Mouse (Mus musculus): ENCODE measurements around the gene Pik3cb. TPM values are rescaled to one million over a fixed set of nuclear protein-coding genes. Genes with fewer than 3 reads are reported as not detected.

Gene Pik3cb
- polyA plus RNA-seq, 1 experiment from 2014 or later: 2.9 TPM

DNA sequence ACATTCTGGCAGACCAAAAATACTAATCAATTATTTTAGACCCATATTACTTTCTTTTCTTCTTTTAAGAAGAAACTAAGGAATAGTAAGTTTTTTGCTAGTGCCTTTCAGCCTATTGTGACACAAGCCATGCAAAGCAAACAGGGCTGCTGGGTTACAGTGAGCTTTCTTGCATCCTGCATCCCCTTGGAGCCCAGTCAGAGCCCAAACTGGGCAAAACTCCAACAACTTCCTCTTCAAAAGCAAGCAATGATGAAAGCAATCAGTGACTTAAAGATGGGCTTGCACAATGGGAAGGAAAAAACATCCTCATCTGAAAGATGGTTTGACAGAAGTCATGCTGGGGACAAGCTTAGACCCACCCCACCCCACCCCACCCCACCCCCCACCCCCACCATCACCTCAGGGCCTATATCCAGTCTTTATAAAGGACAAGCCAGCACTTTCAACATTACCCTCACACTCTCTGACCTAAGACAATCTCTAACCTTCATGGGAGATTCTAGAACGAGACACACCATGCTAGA lies 91.6 kb downstream of the Pik3cb start:
- H3K9me3 ChIP-seq (ENCODE audit: control insufficient read depth, low read length): no peaks in the 10 kb centered on the region
- H3K36me3 ChIP-seq (ENCODE audit: control insufficient read depth, insufficient read depth, low read length): no peaks in the 10 kb centered on the region; the same call in 1 of the 2 replicates
- H3K4me1 ChIP-seq (ENCODE audit: control insufficient read depth, insufficient read depth, low read depth, low read length): no peaks in the 10 kb centered on the region
- ATAC-seq: no peak; the same call in 1 of the 2 replicates
- WGBS: 68% methylated on average over 1 of the region's 1 CpGs
- no peak overlapping the region for H3K4me2 ChIP-seq (ENCODE audit: low read length)
- no peak overlapping the region for H3K9ac ChIP-seq (ENCODE audit: low read depth, low read length)
- no peak overlapping the region for H3K27ac ChIP-seq (ENCODE audit: low read depth, low read length)
- H3K27me3 ChIP-seq (replicated peaks; ENCODE audit: control insufficient read depth, insufficient read depth, low read length): no peaks in the 10 kb centered on the region
- H3K4me3 ChIP-seq (ENCODE audit: low read length): no peak overlapping the region

DNA sequence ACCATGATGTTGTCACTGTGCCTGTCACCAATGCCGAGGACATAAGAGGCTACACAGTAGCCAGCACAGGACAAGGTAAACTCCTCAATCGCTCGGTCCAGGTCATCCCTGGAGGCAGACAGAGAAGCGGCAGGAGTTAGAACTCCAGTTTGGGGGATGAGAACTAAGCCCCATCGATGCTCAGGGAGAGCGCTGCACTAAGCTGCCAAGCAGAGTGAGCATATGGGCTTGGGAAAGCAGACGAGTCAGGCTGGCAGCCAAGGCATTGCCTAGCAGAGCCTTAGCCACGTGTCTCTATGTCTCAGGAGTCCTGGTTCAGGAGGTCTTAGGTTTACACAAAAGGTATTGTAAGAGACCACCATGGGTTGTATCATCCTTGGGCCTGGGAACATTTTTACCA lies 95.7 kb downstream of the Pik3cb start:
- H3K4me3 ChIP-seq (ENCODE audit: low read length): no peak overlapping the region
- H3K27ac ChIP-seq (ENCODE audit: low read depth, low read length): no peak overlapping the region
- WGBS: 69% methylated on average over 8 of the region's 8 CpGs
- peaks cover 6% of the 10 kb centered on the region for H3K36me3 ChIP-seq (ENCODE audit: control insufficient read depth, insufficient read depth, low read length)
- peak; percentile 61; the same call in 1 of the 2 replicates for ATAC-seq
- no peaks in the 10 kb centered on the region for H3K9me3 ChIP-seq (ENCODE audit: control insufficient read depth, low read length)
- H3K9ac ChIP-seq (ENCODE audit: low read depth, low read length): no peak overlapping the region
- H3K4me2 ChIP-seq (ENCODE audit: low read length): no peak overlapping the region
- H3K4me1 ChIP-seq (ENCODE audit: control insufficient read depth, insufficient read depth, low read depth, low read length): no peaks in the 10 kb centered on the region
- H3K27me3 ChIP-seq (replicated peaks; ENCODE audit: control insufficient read depth, insufficient read depth, low read length): no peaks in the 10 kb centered on the region

DNA sequence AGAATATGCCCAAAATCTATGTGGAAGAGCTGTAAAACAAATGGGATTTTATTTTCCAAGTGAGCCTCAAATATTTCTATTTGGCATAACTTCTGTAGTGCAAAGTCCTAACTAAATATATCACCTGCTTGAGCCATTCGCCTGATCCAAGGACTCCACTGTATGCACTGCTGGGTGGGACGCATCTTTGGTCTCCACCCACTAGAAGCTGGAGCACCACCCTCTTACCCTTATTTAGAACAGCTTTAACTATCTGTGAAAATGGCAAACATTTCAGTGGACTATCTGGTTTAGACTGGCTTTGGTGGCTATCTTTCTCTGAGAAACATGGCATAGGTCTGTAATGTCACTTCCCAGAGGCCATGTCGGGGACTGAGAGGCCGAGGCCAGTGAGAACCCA lies 97.8 kb downstream of the Pik3cb start:
- no peak overlapping the region for H3K4me3 ChIP-seq (ENCODE audit: low read length)
- H3K9me3 ChIP-seq (ENCODE audit: control insufficient read depth, low read length): no peaks in the 10 kb centered on the region
- H3K9ac ChIP-seq (ENCODE audit: low read depth, low read length): no peak overlapping the region
- no peak for ATAC-seq
- H3K4me2 ChIP-seq (ENCODE audit: low read length): no peak overlapping the region
- no peaks in the 10 kb centered on the region for H3K27me3 ChIP-seq (replicated peaks; ENCODE audit: control insufficient read depth, insufficient read depth, low read length)
- H3K4me1 ChIP-seq (ENCODE audit: control insufficient read depth, insufficient read depth, low read depth, low read length): no peaks in the 10 kb centered on the region
- H3K27ac ChIP-seq (ENCODE audit: low read depth, low read length): no peak overlapping the region
- H3K36me3 ChIP-seq (ENCODE audit: control insufficient read depth, insufficient read depth, low read length): peaks cover 8% of the 10 kb centered on the region
- whole genome bisulfite sequencing: 96% methylated on average over 4 of the region's 4 CpGs

DNA sequence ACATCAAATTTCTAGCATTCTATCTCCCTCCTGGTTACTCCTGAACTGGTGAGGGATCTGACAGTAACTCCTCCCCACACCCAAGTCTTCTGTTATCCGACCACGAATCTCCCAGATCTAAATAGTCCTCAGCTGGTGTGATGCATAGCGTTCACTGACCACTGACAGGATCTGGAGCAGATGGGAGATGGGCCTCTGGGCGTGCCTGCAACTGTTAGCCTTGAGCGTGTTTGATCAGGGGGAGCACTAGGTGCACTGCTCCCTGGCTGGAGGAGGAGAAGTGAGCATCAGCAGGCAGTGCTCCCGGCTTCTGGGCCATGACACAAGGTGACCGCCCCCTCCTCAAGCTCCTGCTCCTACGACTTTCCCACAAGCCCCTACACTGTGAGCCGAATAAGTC lies 98.4 kb downstream of the Pik3cb start:
- ATAC-seq: no peak
- WGBS: 81% methylated on average over 9 of the region's 9 CpGs
- no peak overlapping the region for H3K4me2 ChIP-seq (ENCODE audit: low read length)
- H3K9me3 ChIP-seq (ENCODE audit: control insufficient read depth, low read length): no peaks in the 10 kb centered on the region
- H3K27ac ChIP-seq (ENCODE audit: low read depth, low read length): no peak overlapping the region
- H3K4me1 ChIP-seq (ENCODE audit: control insufficient read depth, insufficient read depth, low read depth, low read length): no peaks in the 10 kb centered on the region
- H3K27me3 ChIP-seq (replicated peaks; ENCODE audit: control insufficient read depth, insufficient read depth, low read length): no peaks in the 10 kb centered on the region
- H3K36me3 ChIP-seq (ENCODE audit: control insufficient read depth, insufficient read depth, low read length): peaks cover 8% of the 10 kb centered on the region
- no peak overlapping the region for H3K9ac ChIP-seq (ENCODE audit: low read depth, low read length)
- H3K4me3 ChIP-seq (ENCODE audit: low read length): no peak overlapping the region

DNA sequence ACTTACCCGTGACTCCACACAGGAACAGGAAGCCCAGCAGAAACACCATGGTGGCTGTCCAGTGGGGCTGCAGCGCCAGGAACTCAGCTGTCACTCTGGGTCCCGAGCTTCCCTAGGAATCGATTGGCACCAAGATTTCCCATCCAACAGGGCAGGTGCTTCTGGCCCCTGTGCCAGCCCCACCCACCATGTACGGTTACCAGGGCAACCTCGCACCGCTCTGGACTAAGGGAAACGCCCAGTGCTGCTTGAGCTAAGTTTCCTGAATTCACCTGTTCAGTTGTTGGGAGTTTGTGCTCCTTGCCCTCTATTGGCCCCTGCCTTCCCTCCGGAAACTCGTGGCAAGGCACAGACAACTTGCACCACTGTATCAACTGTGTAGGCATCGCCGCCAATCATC lies 104.8 kb downstream of the Pik3cb start, which contains the start of gene Gm1123:
TSS of gene Gm1123 (minus strand) at position 141 of the 400 bp plus-strand sequence.
- no peak for ATAC-seq
- H3K27ac ChIP-seq (ENCODE audit: low read depth, low read length): no peak within 1 kb of the TSS
- no peak within 1 kb of the TSS for H3K4me2 ChIP-seq (ENCODE audit: low read length)
- H3K9me3 ChIP-seq (ENCODE audit: control insufficient read depth, low read length): no peaks in the 10 kb centered on the region
- H3K4me3 ChIP-seq (ENCODE audit: low read length): no peak within 1 kb of the TSS
- no peak within 1 kb of the TSS for H3K9ac ChIP-seq (ENCODE audit: low read depth, low read length)
- WGBS: 82% methylated on average over 12 of the region's 12 CpGs
- H3K4me1 ChIP-seq (ENCODE audit: control insufficient read depth, insufficient read depth, low read depth, low read length): no peaks in the 10 kb centered on the region
- peaks cover 5% of the 10 kb centered on the region for H3K36me3 ChIP-seq (ENCODE audit: control insufficient read depth, insufficient read depth, low read length)
- H3K27me3 ChIP-seq (replicated peaks; ENCODE audit: control insufficient read depth, insufficient read depth, low read length): no peaks in the 10 kb centered on the region

DNA sequence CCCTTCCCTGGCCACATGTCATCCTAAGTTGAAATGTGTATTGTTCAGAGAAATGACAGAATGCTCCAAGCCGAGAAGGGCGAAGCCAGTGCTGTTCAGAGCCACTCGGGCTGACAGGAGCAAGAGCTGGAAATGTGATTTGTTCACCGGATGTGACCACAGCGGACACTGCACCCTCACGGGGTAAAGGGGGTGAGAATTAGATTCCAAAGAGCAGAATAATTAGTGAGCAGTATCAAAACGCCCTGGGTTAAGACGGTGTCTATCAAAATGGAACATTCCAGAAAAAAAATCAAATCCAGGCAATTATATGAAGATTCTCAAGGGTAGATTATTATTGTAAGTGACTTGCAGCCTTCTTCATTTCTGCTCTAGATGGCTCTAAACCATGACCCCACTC lies 106.3 kb downstream of the Pik3cb start:
- H3K36me3 ChIP-seq (ENCODE audit: control insufficient read depth, insufficient read depth, low read length): 0 out of 2 replicates have a peak, but pooled peaks cover 2% of the 10 kb centered on the region
- 78% methylated on average over 8 of the region's 8 CpGs for WGBS
- H3K4me2 ChIP-seq (ENCODE audit: low read length): no peak overlapping the region
- H3K9ac ChIP-seq (ENCODE audit: low read depth, low read length): no peak overlapping the region
- no peak overlapping the region for H3K4me3 ChIP-seq (ENCODE audit: low read length)
- H3K27ac ChIP-seq (ENCODE audit: low read depth, low read length): no peak overlapping the region
- ATAC-seq: no peak
- H3K9me3 ChIP-seq (ENCODE audit: control insufficient read depth, low read length): no peaks in the 10 kb centered on the region
- H3K4me1 ChIP-seq (ENCODE audit: control insufficient read depth, insufficient read depth, low read depth, low read length): no peaks in the 10 kb centered on the region
- no peaks in the 10 kb centered on the region for H3K27me3 ChIP-seq (replicated peaks; ENCODE audit: control insufficient read depth, insufficient read depth, low read length)

DNA sequence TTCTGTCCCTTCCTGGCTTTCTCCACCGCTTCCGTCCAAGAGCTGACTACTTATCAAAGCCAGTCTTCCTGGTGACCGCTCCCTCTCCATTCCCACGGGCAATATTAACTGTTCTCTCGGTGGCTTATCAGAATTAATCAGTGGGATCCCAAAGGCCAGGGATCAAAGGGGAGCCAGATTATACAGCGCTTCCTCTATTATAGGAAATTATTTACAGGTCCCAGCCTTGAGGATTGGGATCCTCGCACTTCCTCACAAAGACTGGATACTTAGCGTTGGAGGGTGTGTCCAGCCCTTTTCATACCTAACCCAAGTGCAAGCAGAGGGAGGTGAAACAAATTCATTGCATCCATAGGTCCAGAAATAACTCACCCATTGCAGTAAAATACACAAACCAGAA lies 108.4 kb downstream of the Pik3cb start:
- Histone ChIP-seq H3K4me1 (ENCODE audit: control insufficient read depth, insufficient read depth, low read depth, low read length) (no peaks in the 10 kb centered on the region), H3K36me3 (ENCODE audit: control insufficient read depth, insufficient read depth, low read length) (no peaks in the 10 kb centered on the region), H3K4me3 (ENCODE audit: low read length) (no peak overlapping the region), H3K27me3 (replicated peaks; ENCODE audit: control insufficient read depth, insufficient read depth, low read length) (no peaks in the 10 kb centered on the region), H3K4me2 (ENCODE audit: low read length) (no peak overlapping the region), H3K9me3 (ENCODE audit: control insufficient read depth, low read length) (no peaks in the 10 kb centered on the region), H3K9ac (ENCODE audit: low read depth, low read length) (no peak overlapping the region), H3K27ac (ENCODE audit: low read depth, low read length) (no peak overlapping the region)
- ATAC-seq: no peak
- WGBS: 86% methylated on average over 8 of the region's 8 CpGs

DNA sequence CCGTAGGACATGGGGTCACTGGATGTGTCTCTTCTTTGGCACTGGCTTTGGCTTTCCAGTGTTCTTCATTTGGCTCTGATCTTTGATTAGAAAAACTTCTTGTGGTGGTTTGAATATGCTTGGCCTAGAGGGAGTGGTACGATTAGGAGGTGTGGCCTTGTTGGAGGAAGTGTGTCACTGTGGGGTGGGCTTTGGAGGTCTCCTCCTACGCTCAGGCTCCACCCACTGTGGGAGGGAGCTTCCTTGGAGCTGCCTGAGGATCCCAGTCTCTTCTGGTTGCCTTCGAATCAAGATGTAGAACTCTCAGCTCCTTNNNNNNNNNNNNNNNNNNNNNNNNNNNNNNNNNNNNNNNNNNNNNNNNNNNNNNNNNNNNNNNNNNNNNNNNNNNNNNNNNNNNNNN lies 118.7 kb downstream of the Pik3cb start:
- no peaks in the 10 kb centered on the region for H3K36me3 ChIP-seq (ENCODE audit: control insufficient read depth, insufficient read depth, low read length)
- H3K27ac ChIP-seq (ENCODE audit: low read depth, low read length): no peak overlapping the region
- no peak for ATAC-seq
- no peaks in the 10 kb centered on the region for H3K4me1 ChIP-seq (ENCODE audit: control insufficient read depth, insufficient read depth, low read depth, low read length)
- no peak overlapping the region for H3K4me2 ChIP-seq (ENCODE audit: low read length)
- H3K9me3 ChIP-seq (ENCODE audit: control insufficient read depth, low read length): no peaks in the 10 kb centered on the region
- H3K9ac ChIP-seq (ENCODE audit: low read depth, low read length): no peak overlapping the region
- 91% methylated on average over 4 of the region's 4 CpGs for whole genome bisulfite sequencing
- H3K4me3 ChIP-seq (ENCODE audit: low read length): no peak overlapping the region
- H3K27me3 ChIP-seq (replicated peaks; ENCODE audit: control insufficient read depth, insufficient read depth, low read length): no peaks in the 10 kb centered on the region

DNA sequence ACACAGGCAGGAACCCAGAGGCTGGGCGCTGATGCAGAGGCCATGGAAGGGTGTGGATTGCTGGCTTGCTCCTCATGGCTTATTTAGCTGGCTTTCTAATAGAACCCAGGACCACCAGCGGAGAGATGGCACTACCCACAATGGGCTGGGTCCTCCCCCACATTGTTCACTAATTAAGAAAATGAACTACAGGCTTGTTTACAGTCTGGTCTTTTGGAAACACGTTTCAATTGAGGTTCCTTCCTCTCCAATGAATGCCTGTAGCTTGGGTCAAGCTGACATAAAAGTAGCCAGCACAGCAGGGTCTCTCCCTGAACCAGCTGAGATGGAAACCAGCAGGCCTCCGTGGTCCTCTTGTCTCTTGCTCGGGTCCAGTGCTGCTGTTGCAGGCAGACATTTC lies 119.3 kb downstream of the Pik3cb start:
- WGBS: 21% methylated on average over 5 of the region's 5 CpGs

DNA sequence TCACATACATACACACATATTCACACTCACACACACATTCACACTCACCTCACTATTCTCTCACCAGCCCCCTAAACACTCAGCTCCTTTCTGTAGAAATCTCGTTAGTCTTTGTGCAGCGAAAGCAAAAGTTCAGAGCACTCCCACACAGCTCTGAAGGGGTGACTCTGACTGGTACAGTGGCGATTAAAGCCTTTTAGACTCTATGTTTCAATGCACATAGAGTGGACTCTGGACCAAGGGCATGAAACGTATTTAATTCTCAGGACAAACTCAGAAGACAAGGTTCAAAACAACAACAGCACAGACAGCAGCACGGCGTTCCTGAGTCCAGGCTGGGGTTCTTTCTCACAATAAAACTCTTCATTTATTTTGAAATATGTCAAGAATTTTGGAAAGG lies 122.7 kb downstream of the Pik3cb start:
- H3K4me3 ChIP-seq (ENCODE audit: low read length): no peak overlapping the region
- no peak for ATAC-seq
- 84% methylated on average over 6 of the region's 6 CpGs for WGBS

More for the DNA sequence above, 119.3 kb downstream of the Pik3cb start:
- no peak for ATAC-seq
- Histone ChIP-seq H3K27ac (ENCODE audit: low read depth, low read length) (no peak overlapping the region), H3K4me3 (ENCODE audit: low read length) (no peak overlapping the region), H3K4me1 (ENCODE audit: control insufficient read depth, insufficient read depth, low read depth, low read length) (no peaks in the 10 kb centered on the region), H3K27me3 (replicated peaks; ENCODE audit: control insufficient read depth, insufficient read depth, low read length) (no peaks in the 10 kb centered on the region), H3K9ac (ENCODE audit: low read depth, low read length) (no peak overlapping the region), H3K4me2 (ENCODE audit: low read length) (no peak overlapping the region), H3K36me3 (ENCODE audit: control insufficient read depth, insufficient read depth, low read length) (no peaks in the 10 kb centered on the region), H3K9me3 (ENCODE audit: control insufficient read depth, low read length) (no peaks in the 10 kb centered on the region)

More for the DNA sequence above, 122.7 kb downstream of the Pik3cb start:
- no peaks in the 10 kb centered on the region for H3K36me3 ChIP-seq (ENCODE audit: control insufficient read depth, insufficient read depth, low read length)
- H3K9ac ChIP-seq (ENCODE audit: low read depth, low read length): no peak overlapping the region
- no peaks in the 10 kb centered on the region for H3K9me3 ChIP-seq (ENCODE audit: control insufficient read depth, low read length)
- H3K27ac ChIP-seq (ENCODE audit: low read depth, low read length): no peak overlapping the region
- no peak overlapping the region for H3K4me2 ChIP-seq (ENCODE audit: low read length)
- H3K4me1 ChIP-seq (ENCODE audit: control insufficient read depth, insufficient read depth, low read depth, low read length): no peaks in the 10 kb centered on the region
- no peaks in the 10 kb centered on the region for H3K27me3 ChIP-seq (replicated peaks; ENCODE audit: control insufficient read depth, insufficient read depth, low read length)

Data from hindbrain, embryonic 16.5 days (tissue).